Comparison of ENCODE assay signal across 22 mouse cellular contexts in the genomic region with DNA sequence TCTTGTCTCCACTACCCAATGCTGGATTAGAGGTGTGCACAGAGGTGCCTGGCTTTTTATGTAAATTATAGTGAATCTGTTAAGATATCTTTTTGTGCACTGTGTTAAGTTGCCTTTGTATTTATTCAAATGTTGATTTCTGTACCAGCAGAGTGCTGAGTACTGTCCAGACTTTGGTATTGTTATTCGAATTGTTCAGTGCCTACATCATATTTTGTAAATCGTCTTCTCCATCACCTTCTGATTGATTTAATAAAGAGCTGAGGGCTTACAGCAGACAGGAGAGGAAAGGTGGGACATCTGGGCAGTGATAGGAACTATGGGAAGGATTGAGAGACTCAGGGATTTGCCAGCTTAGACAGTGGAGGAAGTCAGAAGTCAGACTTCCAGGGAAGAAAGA.
DNase-seq lines count a peak whose midpoint lies in the region.
"Had no signal": no experiment of that assay in that cellular context is flagged by ENCODE, and none has a peak within 500 bp of the region (broad histone marks: within the 10 kb centered on the region; RNA-seq: fewer than 3 reads in every experiment).

No protein-coding gene starts in this region.

- 90% methylated on average over 2 of the region's 2 CpGs for WGBS in embryonic facial prominence, embryonic 10.5 days

- H3K4me1 ChIP-seq in embryonic facial prominence, embryonic 10.5 days, result peaks cover 18% of the 10 kb centered on the region

- H3K9me3 ChIP-seq in embryonic facial prominence, embryonic 10.5 days, result peaks cover 5% of the 10 kb centered on the region; the same call in 1 of the 2 replicates

- H3K27ac ChIP-seq in embryonic facial prominence, embryonic 10.5 days (replicated peaks), result no peak overlapping the region

- DNase-seq in ES-CJ7 (ENCODE audit: low read depth, low spot score) (peak; percentile 8), R1 (ENCODE audit: low read depth, low spot score) (peak; percentile 12), ZHBTc4 (ENCODE audit: low read depth, low spot score) (peak; percentile 10)
- DNase-seq in embryonic facial prominence, embryonic 10.5 days (ENCODE audit: low spot score), result no peak
- no peak for DNase-seq in kidney, postnatal 36 days
- no peak for DNase-seq in thymus, postnatal 14 days
- DNase-seq: adrenal gland, adult 2 months; adrenal gland, adult 8-10 months; adrenal gland, postnatal 10 days; adrenal gland, postnatal 14 days; adrenal gland, postnatal 25 days; adrenal gland, postnatal 36 days; B cell, adult 2 months; cerebellum, adult 11 months; cerebellum, adult 11-12 months; cerebellum, adult 18-20 months; cerebellum, adult 2 months; cerebellum, adult 8-10 months; cerebellum, adult 9-10 months had no signal

- peaks cover 23% of the 10 kb centered on the region; the same call in 1 of the 2 replicates for H3K27me3 ChIP-seq in embryonic facial prominence, embryonic 10.5 days (replicated peaks; ENCODE audit: low read depth, poor library complexity, severe bottlenecking)
- H3K27me3 ChIP-seq: CH12.LX, Patski had no signal

- no peaks in the 10 kb centered on the region for H3K36me3 ChIP-seq in embryonic facial prominence, embryonic 10.5 days (replicated peaks)
- H3K36me3 ChIP-seq: G1E had no signal

- no peak overlapping the region for H3K4me3 ChIP-seq in embryonic facial prominence, embryonic 10.5 days

Comparison
In these comparisons a context has a peak if more than half of its experiments do, and no peak if none do; other contexts are left out.
1. DNase-seq: peak in ES-CJ7 (single experiment), R1 (single experiment) and ZHBTc4 (single experiment); none in embryonic facial prominence, embryonic 10.5 days (single experiment), kidney, postnatal 36 days (0 of 2) and thymus, postnatal 14 days (single experiment).